Mouse (Mus musculus): ENCODE data around the gene Kctd18.

GRCm38 (mm10) chr1:57976860-57977259 lies 41.9 kb downstream of the Kctd18 start:
- no peak for TF ChIP-seq CTCF (IDR thresholded peaks at IDR 0.05; ENCODE audit: low read depth, low read length)
- no peak for TF ChIP-seq POLR2A (IDR thresholded peaks at IDR 0.05; ENCODE audit: extremely low read depth, insufficient read depth, low read length)
